Mouse (Mus musculus): ENCODE data around the gene Nxph4. TPM values are rescaled to one million over a fixed set of nuclear protein-coding genes. Genes with fewer than 3 reads are reported as not detected.

The Nxph4 gene
- polyA plus RNA-seq, 1 experiment from 2014 or later = 23.6 TPM

- Histone ChIP-seq H3K4me1 (ENCODE audit: control insufficient read depth, insufficient read depth, low read length) (no peaks in the 10 kb centered on the region), H3K36me3 (ENCODE audit: control insufficient read depth, insufficient read depth, low read length) (peaks cover 40% of the 10 kb centered on the region), H3K27ac (ENCODE audit: low read depth, low read length) (no peak overlapping the region), H3K4me2 (no peak overlapping the region), H3K9ac (ENCODE audit: low read length) (no peak overlapping the region), H3K9me3 (ENCODE audit: control insufficient read depth, low read length) (no peaks in the 10 kb centered on the region), H3K4me3 (ENCODE audit: low read depth, low read length) (no peak overlapping the region), H3K27me3 (ENCODE audit: control insufficient read depth, insufficient read depth, low read length) (no peaks in the 10 kb centered on the region)
- 94% methylated on average over 17 of the region's 17 CpGs for WGBS
- DNase-seq (ENCODE audit: low spot score, missing footprints) = no peak
- ATAC-seq (ENCODE audit: low FRiP score) = no peak
These were observed 36.7 kb upstream of the Nxph4 start for GRCm38 (mm10) chr10:127570937-127571641.

DNA sequence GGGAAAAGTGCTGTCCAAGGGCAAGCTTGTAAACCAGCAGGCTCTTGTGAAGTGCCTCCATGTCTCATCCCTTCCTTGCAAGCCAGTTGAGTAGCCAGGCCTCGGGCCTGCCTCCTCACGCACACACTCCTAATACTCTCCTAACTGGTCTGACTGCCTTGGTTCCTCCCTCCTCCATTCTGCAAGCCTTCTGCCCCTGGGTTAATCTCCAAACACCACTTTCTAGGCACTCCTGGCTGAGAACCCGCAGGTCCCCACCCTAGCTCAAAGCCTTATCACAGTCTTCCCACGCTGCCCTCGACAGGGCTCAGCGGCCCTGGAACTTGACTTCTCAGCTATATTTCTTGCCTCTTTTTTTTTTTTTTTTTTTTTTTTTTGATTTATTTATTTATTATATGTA lies 36.0 kb upstream of the Nxph4 start:
- Histone ChIP-seq H3K27ac (ENCODE audit: low read depth, low read length) (no peak overlapping the region), H3K36me3 (ENCODE audit: control insufficient read depth, insufficient read depth, low read length) (peaks cover 43% of the 10 kb centered on the region), H3K4me3 (ENCODE audit: low read depth, low read length) (no peak overlapping the region)

DNA sequence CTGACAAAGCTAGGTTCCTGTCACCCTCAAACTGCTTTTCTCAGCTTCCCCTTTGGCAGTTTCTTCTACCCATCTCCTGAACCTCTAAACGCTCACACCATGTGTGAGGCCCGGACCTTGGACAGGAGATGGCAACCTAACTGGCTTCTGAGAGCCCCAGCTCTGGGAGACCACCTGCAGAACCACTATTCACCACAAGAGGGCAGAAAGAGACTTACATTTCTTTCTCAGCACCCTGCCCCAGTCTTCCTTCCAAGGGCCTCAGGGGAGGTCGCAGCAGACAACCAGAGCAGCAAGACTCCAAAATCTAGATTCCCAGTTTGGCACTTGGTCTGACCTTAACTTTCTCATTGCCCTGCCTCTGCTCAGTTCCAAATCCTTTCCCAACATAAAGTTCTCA lies 35.1 kb upstream of the Nxph4 start:
- no peak overlapping the region for H3K4me2 ChIP-seq
- no peaks in the 10 kb centered on the region for H3K27me3 ChIP-seq (ENCODE audit: control insufficient read depth, insufficient read depth, low read length)
- no peaks in the 10 kb centered on the region for H3K9me3 ChIP-seq (ENCODE audit: control insufficient read depth, low read length)
- peak; percentile 51; the same call in 1 of the 2 replicates for ATAC-seq (ENCODE audit: low FRiP score)
- 39% methylated on average over 3 of the region's 3 CpGs for WGBS
- H3K4me1 ChIP-seq (ENCODE audit: control insufficient read depth, insufficient read depth, low read length) = no peaks in the 10 kb centered on the region
- no peak overlapping the region for H3K9ac ChIP-seq (ENCODE audit: low read length)
- H3K27ac ChIP-seq (ENCODE audit: low read depth, low read length) = no peak overlapping the region
- DNase-seq (ENCODE audit: low spot score, missing footprints) = peak; percentile 98
- H3K36me3 ChIP-seq (ENCODE audit: control insufficient read depth, insufficient read depth, low read length) = peaks cover 35% of the 10 kb centered on the region
- no peak overlapping the region for H3K4me3 ChIP-seq (ENCODE audit: low read depth, low read length)

More for the DNA sequence above, 36.0 kb upstream of the Nxph4 start:
- DNase-seq (ENCODE audit: low spot score, missing footprints) = no peak
- H3K27me3 ChIP-seq (ENCODE audit: control insufficient read depth, insufficient read depth, low read length) = no peaks in the 10 kb centered on the region
- H3K9ac ChIP-seq (ENCODE audit: low read length) = no peak overlapping the region
- no peaks in the 10 kb centered on the region for H3K4me1 ChIP-seq (ENCODE audit: control insufficient read depth, insufficient read depth, low read length)
- no peaks in the 10 kb centered on the region for H3K9me3 ChIP-seq (ENCODE audit: control insufficient read depth, low read length)
- H3K4me2 ChIP-seq = no peak overlapping the region
- 79% methylated on average over 6 of the region's 6 CpGs for WGBS
- ATAC-seq (ENCODE audit: low FRiP score) = no peak

DNA sequence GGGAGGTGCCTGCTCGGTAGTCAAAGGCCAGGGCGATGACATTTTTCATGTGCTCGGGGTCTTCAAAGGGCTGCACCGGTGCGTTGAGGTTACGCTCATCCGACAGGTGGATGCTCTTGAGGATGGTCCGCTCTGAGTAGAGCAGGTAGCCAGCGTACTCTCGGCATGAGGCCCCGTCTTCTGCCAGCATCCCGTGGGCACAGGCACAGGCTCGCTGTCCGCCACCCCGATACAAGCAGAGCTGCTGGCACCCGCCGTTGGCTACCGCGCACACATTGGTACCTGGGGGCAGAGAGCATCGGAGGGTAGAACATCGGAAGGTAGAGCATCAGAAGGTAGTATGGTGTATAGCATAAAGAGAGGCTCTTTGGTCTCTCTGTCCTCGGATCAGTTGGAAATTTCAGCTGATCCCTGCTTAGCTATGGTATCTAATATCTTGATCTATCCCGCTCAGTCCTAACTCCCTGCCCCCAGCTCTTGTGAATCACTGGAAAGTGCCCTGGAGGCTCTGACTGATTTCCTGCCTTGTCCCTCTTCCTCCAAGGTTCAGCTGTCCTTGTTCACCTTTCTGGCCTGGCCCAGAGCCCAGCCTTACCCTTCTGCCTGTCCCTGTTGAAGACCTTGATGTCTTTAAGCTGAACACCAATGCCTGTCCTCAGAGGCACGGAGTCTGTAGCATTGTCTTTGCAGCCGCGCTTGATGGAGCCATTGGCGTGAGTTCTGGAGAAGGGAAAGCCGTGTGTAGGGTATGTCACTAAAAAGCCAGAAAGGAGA lies 32.4 kb upstream of the Nxph4 start:
- Histone ChIP-seq H3K36me3 (ENCODE audit: control insufficient read depth, insufficient read depth, low read length) (peaks cover 26% of the 10 kb centered on the region), H3K9me3 (ENCODE audit: control insufficient read depth, low read length) (no peaks in the 10 kb centered on the region)

GRCm38 (mm10) chr10:127564301-127564700 lies 29.9 kb upstream of the Nxph4 start:
- H3K4me1 ChIP-seq (ENCODE audit: control insufficient read depth, insufficient read depth, low read length) = no peaks in the 10 kb centered on the region
- H3K4me3 ChIP-seq (ENCODE audit: low read depth, low read length) = no peak overlapping the region
- H3K9ac ChIP-seq (ENCODE audit: low read length) = no peak overlapping the region
- DNase-seq (ENCODE audit: low spot score, missing footprints) (no peak), ATAC-seq (ENCODE audit: low FRiP score) (no peak)
- no peaks in the 10 kb centered on the region for H3K27me3 ChIP-seq (ENCODE audit: control insufficient read depth, insufficient read depth, low read length)
- no peaks in the 10 kb centered on the region for H3K9me3 ChIP-seq (ENCODE audit: control insufficient read depth, low read length)
- H3K36me3 ChIP-seq (ENCODE audit: control insufficient read depth, insufficient read depth, low read length) = peaks cover 41% of the 10 kb centered on the region
- WGBS = 63% methylated on average over 13 of the region's 13 CpGs
- H3K27ac ChIP-seq (ENCODE audit: low read depth, low read length) = no peak overlapping the region
- H3K4me2 ChIP-seq = no peak overlapping the region

More for the DNA sequence above, 32.4 kb upstream of the Nxph4 start:
- 95% methylated on average over 28 of the region's 28 CpGs for WGBS
- DNase-seq (ENCODE audit: low spot score, missing footprints) = no peak
- ATAC-seq (ENCODE audit: low FRiP score) = no peak
- H3K27ac ChIP-seq (ENCODE audit: low read depth, low read length) = no peak overlapping the region
- H3K4me2 ChIP-seq = no peak overlapping the region
- H3K9ac ChIP-seq (ENCODE audit: low read length) = no peak overlapping the region
- no peak overlapping the region for H3K4me3 ChIP-seq (ENCODE audit: low read depth, low read length)
- no peaks in the 10 kb centered on the region for H3K4me1 ChIP-seq (ENCODE audit: control insufficient read depth, insufficient read depth, low read length)
- H3K27me3 ChIP-seq (ENCODE audit: control insufficient read depth, insufficient read depth, low read length) = no peaks in the 10 kb centered on the region

GRCm38 (mm10) chr10:127563840-127564239 lies 29.5 kb upstream of the Nxph4 start:
- peaks cover 44% of the 10 kb centered on the region for H3K36me3 ChIP-seq (ENCODE audit: control insufficient read depth, insufficient read depth, low read length)
- no peaks in the 10 kb centered on the region for H3K27me3 ChIP-seq (ENCODE audit: control insufficient read depth, insufficient read depth, low read length)
- 76% methylated on average over 8 of the region's 8 CpGs for WGBS
- H3K9me3 ChIP-seq (ENCODE audit: control insufficient read depth, low read length) = no peaks in the 10 kb centered on the region
- DNase-seq (ENCODE audit: low spot score, missing footprints) = no peak
- H3K27ac ChIP-seq (ENCODE audit: low read depth, low read length) = no peak overlapping the region
- no peak overlapping the region for H3K4me2 ChIP-seq
- no peaks in the 10 kb centered on the region for H3K4me1 ChIP-seq (ENCODE audit: control insufficient read depth, insufficient read depth, low read length)
- no peak overlapping the region for H3K9ac ChIP-seq (ENCODE audit: low read length)
- no peak for ATAC-seq (ENCODE audit: low FRiP score)
- no peak overlapping the region for H3K4me3 ChIP-seq (ENCODE audit: low read depth, low read length)

- Histone ChIP-seq H3K4me1 (ENCODE audit: control insufficient read depth, insufficient read depth, low read length) (no peaks in the 10 kb centered on the region), H3K4me3 (ENCODE audit: low read depth, low read length) (no peak overlapping the region), H3K36me3 (ENCODE audit: control insufficient read depth, insufficient read depth, low read length) (peaks cover 54% of the 10 kb centered on the region), H3K27ac (ENCODE audit: low read depth, low read length) (no peak overlapping the region), H3K27me3 (ENCODE audit: control insufficient read depth, insufficient read depth, low read length) (no peaks in the 10 kb centered on the region), H3K9me3 (ENCODE audit: control insufficient read depth, low read length) (no peaks in the 10 kb centered on the region), H3K9ac (ENCODE audit: low read length) (no peak overlapping the region), H3K4me2 (no peak overlapping the region)
- no peak for ATAC-seq (ENCODE audit: low FRiP score)
- no peak for DNase-seq (ENCODE audit: low spot score, missing footprints)
These were observed 26.8 kb upstream of the Nxph4 start for GRCm38 (mm10) chr10:127561145-127561544.

DNA sequence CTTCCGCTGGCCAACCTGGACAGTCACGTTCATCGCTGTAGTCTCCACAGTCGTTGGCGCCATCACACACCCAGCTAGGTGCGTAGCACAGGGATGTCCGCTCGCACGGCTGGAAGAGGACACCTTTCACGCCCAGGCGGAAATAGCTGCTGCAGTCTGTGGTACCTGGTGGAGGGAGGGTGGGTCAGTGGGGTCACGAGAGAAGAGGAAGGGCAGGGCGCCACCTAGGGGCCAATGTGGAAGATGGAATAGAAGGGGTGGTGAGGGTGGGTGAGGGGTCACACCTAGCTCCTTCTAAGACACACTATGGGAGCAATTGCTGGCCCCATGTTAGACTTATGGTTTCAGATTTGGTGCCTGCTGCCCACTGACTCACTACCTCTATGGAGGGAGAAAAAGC lies 23.0 kb upstream of the Nxph4 start:
- Histone ChIP-seq H3K9ac (ENCODE audit: low read length) (no peak overlapping the region), H3K4me1 (ENCODE audit: control insufficient read depth, insufficient read depth, low read length) (no peaks in the 10 kb centered on the region), H3K27ac (ENCODE audit: low read depth, low read length) (no peak overlapping the region), H3K27me3 (ENCODE audit: control insufficient read depth, insufficient read depth, low read length) (no peaks in the 10 kb centered on the region), H3K4me2 (no peak overlapping the region), H3K36me3 (ENCODE audit: control insufficient read depth, insufficient read depth, low read length) (peaks cover 72% of the 10 kb centered on the region), H3K4me3 (ENCODE audit: low read depth, low read length) (no peak overlapping the region), H3K9me3 (ENCODE audit: control insufficient read depth, low read length) (no peaks in the 10 kb centered on the region)
- WGBS = 90% methylated on average over 13 of the region's 13 CpGs
- ATAC-seq (ENCODE audit: low FRiP score) = no peak
- DNase-seq (ENCODE audit: low spot score, missing footprints) = no peak

DNA sequence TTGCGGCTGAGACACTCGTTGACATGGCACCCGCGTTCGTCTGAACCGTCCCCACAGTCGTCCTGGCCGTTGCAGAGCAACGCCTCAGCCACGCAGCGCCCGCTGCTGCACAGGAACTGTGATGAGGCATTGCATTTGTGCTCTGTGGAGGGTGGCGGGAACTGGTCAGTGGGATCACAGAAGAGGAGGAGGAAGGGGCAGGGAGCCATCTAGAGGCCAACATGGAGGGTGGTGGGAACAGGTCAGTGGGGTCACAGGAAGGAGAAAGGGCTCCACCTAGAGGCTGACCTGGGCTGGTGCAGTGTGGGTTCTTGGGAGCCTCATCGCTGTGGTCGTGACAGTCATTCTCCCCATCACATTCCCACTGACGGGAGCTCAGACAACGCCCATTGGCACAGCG lies 21.3 kb upstream of the Nxph4 start:
- 66% methylated on average over 18 of the region's 18 CpGs for WGBS
- Histone ChIP-seq H3K4me2 (no peak overlapping the region), H3K9ac (ENCODE audit: low read length) (no peak overlapping the region), H3K27ac (ENCODE audit: low read depth, low read length) (no peak overlapping the region), H3K4me1 (ENCODE audit: control insufficient read depth, insufficient read depth, low read length) (no peaks in the 10 kb centered on the region), H3K36me3 (ENCODE audit: control insufficient read depth, insufficient read depth, low read length) (peaks cover 73% of the 10 kb centered on the region), H3K4me3 (ENCODE audit: low read depth, low read length) (no peak overlapping the region), H3K27me3 (ENCODE audit: control insufficient read depth, insufficient read depth, low read length) (no peaks in the 10 kb centered on the region), H3K9me3 (ENCODE audit: control insufficient read depth, low read length) (no peaks in the 10 kb centered on the region)
- ATAC-seq (ENCODE audit: low FRiP score) (peak; percentile 17; the same call in 1 of the 2 replicates), DNase-seq (ENCODE audit: low spot score, missing footprints) (no peak)

All from midbrain, embryonic 11.5 days (tissue).